Mouse (Mus musculus) ES-Bruce4 (cell line): ENCODE measurements at regions not wholly inside any gene's neighbourhood (a gene's known extent, or its start where the extent isn't known, plus 50 kb on each side); places are given as distances from the start of the nearest gene placed in this dataset.

ENCODE experiments used
- CTCF ChIP-seq: IDR thresholded peaks from one replicate; pipeline ENCODE4 v1.8.1; 2011; ENCODE audit warnings: low read depth, low read length
- EP300 ChIP-seq: IDR thresholded peaks from 2 replicates; pipeline ENCODE4 v1.6.1; 2011; ENCODE audit warnings: low read depth, low read length; ENCODE audit not compliant: insufficient read depth
- POLR2A ChIP-seq: IDR thresholded peaks from one replicate; pipeline ENCODE4 v1.8.1; 2011; ENCODE audit warnings: low read length; ENCODE audit not compliant: insufficient read depth

- no peak for TF ChIP-seq POLR2A
- no peak for TF ChIP-seq CTCF
- no peak for TF ChIP-seq EP300
Observed at GRCm38 (mm10) chr14:98805066-98805465, 189.1 kb downstream of the Rpl36a-ps1 start.
